Mouse (Mus musculus): ENCODE data around the gene Rasgef1b. TPM values are rescaled to one million over a fixed set of nuclear protein-coding genes. Genes with fewer than 3 reads are reported as not detected.

The Rasgef1b gene
- total RNA-seq, 1 experiment from 2014 or later: 57.6 TPM

DNA sequence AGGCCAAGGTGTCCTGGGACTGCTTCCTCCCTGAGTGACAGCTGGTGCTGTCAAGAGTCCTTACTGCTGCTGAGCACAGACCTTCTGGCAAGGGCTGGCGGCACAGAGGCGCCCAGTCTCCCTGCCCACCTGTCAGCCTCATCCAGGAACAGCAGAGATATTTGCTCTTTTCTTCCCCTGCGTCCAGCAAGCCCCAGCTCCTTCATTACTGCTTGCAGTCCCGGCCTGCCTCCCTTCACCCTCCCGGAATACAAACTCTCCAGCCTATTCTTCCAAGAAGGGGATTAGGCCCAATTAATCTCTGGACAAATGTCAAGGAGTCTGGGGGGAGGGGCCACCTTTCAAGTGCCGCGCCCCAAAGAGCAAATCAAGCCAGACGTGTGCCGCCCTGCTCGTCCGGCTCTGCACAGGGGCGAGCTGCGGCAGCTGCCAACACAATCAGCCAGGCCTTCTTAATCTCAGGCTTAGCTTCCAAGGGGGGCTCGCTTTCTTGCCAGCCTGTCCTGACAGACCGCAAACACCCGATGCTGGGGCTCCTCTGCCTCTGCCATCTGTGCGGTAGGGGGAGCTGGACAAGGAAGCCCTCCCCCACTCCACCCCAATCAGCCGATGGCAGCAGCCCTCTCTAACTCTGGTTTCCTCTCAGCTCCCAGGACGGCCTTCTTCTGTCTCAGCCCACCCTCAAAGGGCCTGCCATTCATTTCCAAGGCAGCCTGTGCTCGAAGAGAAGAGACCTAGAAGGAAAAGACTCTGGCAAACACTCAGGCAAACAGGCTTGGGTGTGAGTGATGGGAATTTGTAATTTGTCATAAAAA is 249.4 kb downstream of the Rasgef1b start:
- no peak for ATAC-seq (replicated peaks; ENCODE audit: insufficient number of reproducible peaks, low FRiP score, low TSS enrichment, poor library complexity, severe bottlenecking)

DNA sequence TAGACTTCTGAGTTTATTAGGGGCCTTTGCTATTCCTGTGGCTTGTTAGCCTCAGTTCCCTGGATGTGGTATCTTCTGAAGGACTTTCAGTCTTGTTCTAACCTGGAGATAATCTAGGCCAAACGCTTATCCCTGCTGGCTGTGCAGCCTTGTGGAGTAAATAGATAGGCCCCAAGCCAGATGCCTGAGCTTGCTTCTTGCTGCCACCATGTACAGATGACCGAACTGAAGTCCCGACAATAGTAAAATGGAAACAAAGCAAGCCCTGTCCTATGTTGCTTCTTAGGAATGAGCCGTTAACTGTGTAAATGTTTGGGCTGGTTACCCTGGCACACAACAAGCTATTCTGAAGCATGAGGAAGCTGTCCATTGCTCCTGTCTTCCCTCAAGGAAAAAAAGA is 250.1 kb downstream of the Rasgef1b start:
- ATAC-seq (replicated peaks; ENCODE audit: insufficient number of reproducible peaks, low FRiP score, low TSS enrichment, poor library complexity, severe bottlenecking): no peak

GRCm38 (mm10) chr5:99477420-99477815 is 251.4 kb downstream of the Rasgef1b start:
- ATAC-seq (replicated peaks; ENCODE audit: insufficient number of reproducible peaks, low FRiP score, low TSS enrichment, poor library complexity, severe bottlenecking): no peak

DNA sequence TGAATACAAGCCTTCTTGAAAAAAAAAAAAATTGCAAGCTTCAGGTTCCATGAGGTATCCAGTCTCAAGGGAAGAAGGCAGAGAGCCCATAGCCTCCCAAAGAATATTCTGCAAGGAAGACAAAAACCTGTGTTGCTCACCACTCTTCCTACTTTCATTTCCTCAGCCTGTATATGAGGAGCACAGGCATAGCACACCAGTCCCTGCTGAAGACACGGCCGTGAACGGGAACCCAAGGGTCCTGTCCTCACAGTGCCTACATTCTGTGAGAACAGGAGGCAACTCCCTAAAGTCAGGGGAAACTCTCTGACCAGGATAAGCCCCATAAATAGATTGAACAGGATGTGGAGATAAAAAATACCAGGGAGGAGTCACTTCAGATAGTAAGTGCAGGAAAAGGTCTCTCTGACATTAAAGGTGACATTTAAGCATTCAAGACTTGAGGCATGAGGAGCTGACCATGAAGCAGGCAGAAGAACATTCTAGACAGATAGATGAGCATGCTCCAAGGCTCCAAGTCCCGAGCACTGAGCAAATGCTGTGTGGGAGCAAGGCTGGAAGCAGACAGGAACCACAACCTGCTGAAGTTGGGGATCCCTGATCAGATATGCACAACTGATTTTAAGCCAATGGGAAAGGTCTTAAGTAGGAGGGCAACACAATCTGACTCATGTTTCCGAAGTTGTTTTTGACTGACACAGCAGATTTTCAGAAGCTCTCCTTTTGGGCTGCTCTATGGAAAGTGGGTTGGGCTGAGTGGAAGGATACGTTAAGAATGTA is 252.0 kb downstream of the Rasgef1b start:
- no peak for ATAC-seq (replicated peaks; ENCODE audit: insufficient number of reproducible peaks, low FRiP score, low TSS enrichment, poor library complexity, severe bottlenecking)

GRCm38 (mm10) chr5:99472607-99473335 is 256.1 kb downstream of the Rasgef1b start:
- no peak for ATAC-seq (replicated peaks; ENCODE audit: insufficient number of reproducible peaks, low FRiP score, low TSS enrichment, poor library complexity, severe bottlenecking)

DNA sequence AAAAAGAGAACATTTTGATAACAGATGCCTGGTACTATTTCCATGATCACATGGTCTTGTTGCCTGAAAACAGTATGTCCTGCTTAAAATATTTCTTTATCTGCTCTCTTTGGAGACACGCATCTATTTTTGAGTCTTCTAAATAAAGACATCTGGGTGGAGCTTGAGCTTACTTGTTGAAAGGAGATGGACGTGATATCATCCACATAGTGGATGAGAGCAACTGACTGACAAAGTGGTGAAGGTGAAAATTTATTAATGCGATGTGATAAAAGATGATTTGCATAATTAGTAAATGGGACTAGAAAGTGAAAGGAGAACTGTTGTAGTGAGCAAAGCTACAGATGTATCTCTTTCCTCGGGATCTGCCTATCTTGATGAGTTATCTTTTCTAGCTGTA is 257.1 kb downstream of the Rasgef1b start:
- no peak for ATAC-seq (replicated peaks; ENCODE audit: insufficient number of reproducible peaks, low FRiP score, low TSS enrichment, poor library complexity, severe bottlenecking)

DNA sequence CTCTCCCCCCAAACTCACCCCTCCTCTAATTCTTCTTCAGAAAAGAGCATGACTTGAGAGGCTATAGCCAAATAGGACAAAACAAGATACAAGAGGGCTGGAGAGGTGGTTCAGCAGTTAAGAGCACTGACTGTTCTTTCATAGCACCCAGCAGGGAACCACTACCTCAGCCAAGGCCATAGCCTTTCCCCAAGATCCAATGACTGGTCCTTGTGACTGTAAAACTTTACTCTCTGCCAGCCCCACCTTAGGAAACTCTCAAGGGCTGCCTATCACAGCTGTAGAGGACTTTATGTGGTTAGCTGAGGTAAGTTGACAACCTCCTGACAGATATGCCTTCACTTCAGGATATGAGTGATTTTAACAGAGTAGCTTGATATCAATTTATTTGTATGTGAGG is 258.3 kb downstream of the Rasgef1b start:
- ATAC-seq (replicated peaks; ENCODE audit: insufficient number of reproducible peaks, low FRiP score, low TSS enrichment, poor library complexity, severe bottlenecking): no peak

- no peak for ATAC-seq (replicated peaks; ENCODE audit: insufficient number of reproducible peaks, low FRiP score, low TSS enrichment, poor library complexity, severe bottlenecking)
Observed at GRCm38 (mm10) chr5:99459007-99459406, 269.9 kb downstream of the Rasgef1b start.

DNA sequence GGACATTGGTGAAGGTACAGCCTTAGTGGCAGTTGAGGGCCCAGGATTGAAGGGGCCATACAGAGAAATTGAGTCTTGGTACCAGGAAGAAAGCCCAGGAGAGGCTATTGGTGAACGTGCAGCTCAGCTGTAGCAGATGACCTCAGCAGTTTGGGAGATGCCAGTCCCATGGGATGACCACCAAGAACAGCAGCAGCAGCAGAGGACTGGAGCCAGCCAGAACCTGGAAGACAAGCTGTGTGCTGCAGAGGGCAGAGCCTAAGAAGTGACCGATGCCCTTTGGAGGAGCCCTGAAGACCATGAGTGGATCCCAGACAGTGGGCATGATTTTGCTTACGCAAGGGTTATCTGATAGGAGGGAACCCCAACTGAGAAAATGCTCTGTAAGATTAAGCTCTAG is 271.6 kb downstream of the Rasgef1b start:
- ATAC-seq (replicated peaks; ENCODE audit: insufficient number of reproducible peaks, low FRiP score, low TSS enrichment, poor library complexity, severe bottlenecking): no peak

GRCm38 (mm10) chr5:99451939-99452338 is 276.9 kb downstream of the Rasgef1b start:
- no peak; the same call in 1 of the 2 replicates for ATAC-seq (replicated peaks; ENCODE audit: insufficient number of reproducible peaks, low FRiP score, low TSS enrichment, poor library complexity, severe bottlenecking)

DNA sequence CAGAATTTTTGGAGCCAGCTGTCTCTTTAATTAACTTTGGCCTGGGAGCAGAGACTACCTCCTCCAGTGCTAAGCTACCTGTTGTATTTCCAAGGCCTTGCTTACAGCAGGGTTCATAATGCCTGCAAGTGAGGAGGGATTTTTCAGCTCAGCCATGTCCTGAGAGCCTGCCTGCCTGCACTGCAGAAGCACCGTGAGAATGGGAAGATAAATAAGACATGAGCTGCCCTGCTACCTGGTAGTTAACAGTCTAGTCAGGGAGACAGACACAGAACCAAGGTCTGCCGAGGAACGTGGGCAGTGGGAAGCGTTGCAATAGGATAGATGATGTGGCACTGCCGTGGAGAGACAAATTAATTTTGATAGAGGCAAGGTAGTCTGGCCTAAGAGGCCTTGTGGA is 277.4 kb downstream of the Rasgef1b start:
- ATAC-seq (replicated peaks; ENCODE audit: insufficient number of reproducible peaks, low FRiP score, low TSS enrichment, poor library complexity, severe bottlenecking): no peak

GRCm38 (mm10) chr5:99450994-99451393 is 277.9 kb downstream of the Rasgef1b start:
- ATAC-seq (replicated peaks; ENCODE audit: insufficient number of reproducible peaks, low FRiP score, low TSS enrichment, poor library complexity, severe bottlenecking): no peak

GRCm38 (mm10) chr5:99450463-99450862 is 278.4 kb downstream of the Rasgef1b start:
- no peak for ATAC-seq (replicated peaks; ENCODE audit: insufficient number of reproducible peaks, low FRiP score, low TSS enrichment, poor library complexity, severe bottlenecking)

- ATAC-seq (replicated peaks; ENCODE audit: insufficient number of reproducible peaks, low FRiP score, low TSS enrichment, poor library complexity, severe bottlenecking): no peak
Observed at GRCm38 (mm10) chr5:99447481-99447880, 281.4 kb downstream of the Rasgef1b start.

DNA sequence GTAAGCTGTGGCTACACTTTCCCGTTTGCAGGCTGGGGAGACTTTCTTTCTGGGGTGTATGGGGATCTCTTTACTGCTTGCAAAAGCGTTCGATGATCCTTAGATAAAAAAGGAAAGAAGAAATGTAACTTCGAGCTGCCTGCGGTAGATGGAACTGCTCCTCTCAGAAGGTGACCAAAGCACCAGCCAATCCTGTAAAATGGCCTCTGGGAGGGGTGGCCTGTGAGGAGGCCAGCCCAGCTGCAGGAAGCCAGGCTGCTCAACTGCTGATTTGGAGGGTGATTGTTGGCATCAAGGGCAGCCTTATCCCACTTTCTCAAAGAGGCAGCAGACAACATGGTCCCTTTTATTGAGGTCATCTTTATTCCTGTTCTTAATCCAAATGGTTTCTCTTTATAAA is 283.6 kb downstream of the Rasgef1b start:
- ATAC-seq (replicated peaks; ENCODE audit: insufficient number of reproducible peaks, low FRiP score, low TSS enrichment, poor library complexity, severe bottlenecking): no peak

DNA sequence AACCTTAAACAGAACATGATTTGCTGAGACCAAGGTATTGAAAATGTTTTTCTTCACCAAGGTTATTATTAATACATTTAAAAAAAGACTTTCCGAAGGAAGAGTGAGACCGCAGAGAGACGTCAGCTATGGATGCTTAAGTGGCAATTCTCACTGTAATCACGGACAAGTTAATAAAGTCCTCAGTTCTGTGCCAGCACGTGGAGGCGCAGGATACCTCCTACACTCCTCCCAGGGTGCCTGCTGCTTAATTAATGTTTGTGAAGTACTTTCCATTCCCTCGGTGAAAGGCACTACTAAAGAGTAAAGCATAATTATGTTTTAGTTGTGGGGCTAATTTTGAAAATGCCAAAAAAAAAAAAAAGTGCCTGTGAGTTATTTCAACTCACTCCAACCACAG is 284.1 kb downstream of the Rasgef1b start:
- no peak for ATAC-seq (replicated peaks; ENCODE audit: insufficient number of reproducible peaks, low FRiP score, low TSS enrichment, poor library complexity, severe bottlenecking)

GRCm38 (mm10) chr5:99440109-99440508 is 288.8 kb downstream of the Rasgef1b start:
- no peak for ATAC-seq (replicated peaks; ENCODE audit: insufficient number of reproducible peaks, low FRiP score, low TSS enrichment, poor library complexity, severe bottlenecking)

- ATAC-seq (replicated peaks; ENCODE audit: insufficient number of reproducible peaks, low FRiP score, low TSS enrichment, poor library complexity, severe bottlenecking): no peak
Observed at GRCm38 (mm10) chr5:99438526-99438925, 290.3 kb downstream of the Rasgef1b start.

DNA sequence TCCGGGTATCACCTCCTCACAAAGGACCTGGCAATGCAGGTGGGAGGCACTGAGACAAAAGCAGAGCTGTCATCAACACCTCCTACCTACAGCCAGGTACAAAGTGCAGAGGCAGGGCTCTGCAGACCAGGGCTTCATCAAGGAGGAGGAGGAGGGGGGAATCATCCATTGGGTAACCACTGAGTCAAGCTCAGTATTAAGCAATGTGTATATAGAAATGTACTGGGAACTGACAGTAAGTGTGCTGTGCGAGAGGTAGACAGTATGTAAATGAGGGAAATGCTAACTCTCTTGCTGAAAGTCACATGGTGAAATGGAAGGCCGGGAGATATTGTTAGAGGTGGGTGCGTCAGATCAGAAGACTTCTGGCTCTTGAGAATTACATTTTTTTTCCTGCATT is 294.6 kb downstream of the Rasgef1b start:
- ATAC-seq (replicated peaks; ENCODE audit: insufficient number of reproducible peaks, low FRiP score, low TSS enrichment, poor library complexity, severe bottlenecking): no peak
